Mouse (Mus musculus): ENCODE measurements around the gene Sart3.

- no peak for TF ChIP-seq EP300 (IDR thresholded peaks at IDR 0.05; ENCODE audit: low read depth)
- no peak for TF ChIP-seq CTCF (IDR thresholded peaks at IDR 0.05; ENCODE audit: low read depth)
Observed at GRCm38 (mm10) chr5:113768806-113769205, 3.5 kb downstream of the Sart3 start.

All from heart, postnatal 0 days (tissue).